Mouse (Mus musculus): Measurements from ENCODE around the gene Cstf1.
A peak's percentile ranks its signal among the peaks of the same experiment; 100 is the strongest.

The Cstf1 gene

DNA sequence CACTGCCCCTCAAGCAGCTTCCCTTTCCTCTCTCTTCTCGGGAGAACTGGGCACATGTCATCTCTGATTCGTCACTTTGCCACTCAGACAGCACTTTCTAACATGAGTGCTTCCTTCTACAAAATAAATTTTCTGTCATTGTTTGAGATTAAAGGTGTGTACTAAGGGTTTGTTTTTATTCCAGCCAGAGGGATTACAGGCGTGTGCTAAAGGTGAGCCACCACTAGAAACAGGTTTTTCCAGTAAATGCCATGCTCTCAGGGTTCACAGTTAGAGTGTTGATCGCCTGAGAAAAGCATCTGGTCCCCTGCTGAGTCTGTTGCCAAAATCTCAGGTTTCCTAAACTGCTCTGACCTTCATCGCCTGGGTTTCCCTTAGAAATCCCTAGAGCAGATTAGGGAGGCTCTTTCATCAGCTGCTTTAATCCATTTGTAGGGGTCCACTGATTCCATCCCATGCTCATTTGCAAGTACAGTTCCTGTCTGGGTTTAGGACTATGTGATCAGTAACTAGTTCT, 6.6 kb downstream of the Cstf1 start:
- DNase-seq (ENCODE audit: low read depth, low spot score): no peak

DNA sequence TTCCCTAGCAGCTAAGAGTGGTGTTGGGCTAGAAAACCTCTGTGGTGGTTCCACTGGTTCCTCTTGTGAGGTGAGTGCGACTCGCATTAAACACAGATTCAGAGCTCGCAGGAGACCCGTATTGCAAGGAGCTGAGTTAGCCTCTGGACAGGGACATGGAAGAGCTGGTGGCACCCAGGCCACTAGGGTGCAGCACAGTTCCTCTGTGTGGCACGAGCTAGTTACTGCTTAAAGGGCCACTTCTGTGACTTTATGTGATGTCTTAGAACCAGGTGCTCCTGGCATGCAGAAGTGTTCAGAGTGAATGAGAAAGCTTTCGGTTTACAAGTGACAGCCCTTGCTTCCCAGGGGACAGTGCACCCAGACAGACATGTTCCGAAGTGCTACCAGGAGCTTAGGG, 7.9 kb downstream of the Cstf1 start:
- DNase-seq (ENCODE audit: low read depth, low spot score): no peak

DNA sequence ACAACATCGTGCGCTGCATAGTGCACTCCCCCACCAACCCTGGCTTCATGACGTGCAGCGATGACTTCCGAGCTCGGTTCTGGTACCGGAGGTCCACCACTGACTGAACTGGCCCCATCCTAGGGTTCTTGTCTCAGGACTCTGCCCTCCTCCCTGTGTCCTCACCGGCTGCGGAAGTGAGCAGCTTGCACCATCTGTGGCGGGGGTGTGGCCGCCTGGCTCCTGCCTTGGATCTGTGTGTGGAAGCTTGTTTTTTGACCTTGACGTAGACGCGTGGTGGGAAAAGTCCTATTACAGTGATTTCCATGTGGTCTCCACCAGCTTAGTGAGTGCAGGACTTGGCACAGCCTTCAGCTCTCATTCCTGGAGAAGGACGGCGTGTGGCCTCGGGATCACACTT, 10.0 kb downstream of the Cstf1 start:
- no peak for DNase-seq (ENCODE audit: low read depth, low spot score)

DNA sequence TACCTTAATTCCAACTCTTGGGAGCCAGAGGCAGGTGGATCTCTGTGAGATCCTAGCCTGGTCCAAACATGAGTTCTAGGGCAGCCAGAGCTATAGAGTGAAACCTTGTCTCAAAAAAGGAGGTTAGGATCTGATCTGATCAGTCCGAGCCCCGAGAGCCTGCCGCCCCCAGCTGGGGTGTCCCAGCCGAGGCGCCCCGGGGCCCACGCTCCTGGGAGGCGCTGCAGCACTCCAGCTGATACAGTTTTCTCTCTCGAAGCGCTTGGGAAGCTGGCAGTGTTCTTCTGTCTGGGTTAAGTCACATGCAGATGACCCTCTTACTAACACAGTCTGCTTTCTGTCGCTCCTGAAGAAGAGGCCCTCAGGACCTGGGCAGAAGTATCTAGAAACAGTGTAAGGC, 10.9 kb downstream of the Cstf1 start:
- DNase-seq (ENCODE audit: low read depth, low spot score): no peak

DNA sequence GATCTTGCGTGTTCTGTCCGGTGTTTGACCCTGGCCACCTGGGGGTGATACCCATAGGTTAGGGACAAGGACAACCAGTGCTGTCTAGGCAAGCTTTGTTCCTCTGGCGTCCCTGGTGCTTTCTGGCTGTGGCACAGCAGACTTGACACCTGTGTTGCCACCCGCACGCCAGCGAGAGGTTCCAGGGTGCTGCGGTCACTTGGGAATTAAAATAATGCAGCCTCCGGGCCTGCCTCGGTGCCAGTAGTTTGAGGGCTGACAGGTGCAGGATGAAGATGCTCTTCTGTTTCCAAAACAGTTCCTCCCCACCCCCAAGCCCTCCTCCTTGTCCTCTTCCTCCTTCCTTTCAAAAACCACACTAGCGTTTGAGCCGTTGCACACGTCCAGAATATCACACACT, 11.4 kb downstream of the Cstf1 start:
- DNase-seq (ENCODE audit: low read depth, low spot score): no peak

DNA sequence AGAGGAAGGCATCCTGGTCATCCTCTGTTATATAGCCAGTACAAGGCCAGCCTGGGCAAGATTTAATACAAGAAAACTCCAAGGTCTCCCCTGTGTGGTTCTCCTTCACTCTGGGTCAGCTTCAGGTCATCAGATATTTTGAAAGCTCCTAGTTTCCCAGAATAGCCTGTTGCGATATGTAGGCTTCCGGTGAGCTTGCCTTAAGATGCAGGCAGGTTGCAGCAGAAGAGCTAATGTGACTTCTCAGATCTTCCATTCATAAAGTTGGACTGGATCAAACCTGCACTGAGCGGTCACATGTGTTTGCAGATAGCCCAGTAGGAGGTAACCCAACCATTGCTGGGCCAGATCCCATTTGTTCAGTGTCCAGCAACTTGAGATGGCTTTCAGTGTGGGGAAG, 14.2 kb downstream of the Cstf1 start:
- DNase-seq (ENCODE audit: low read depth, low spot score): no peak

DNA sequence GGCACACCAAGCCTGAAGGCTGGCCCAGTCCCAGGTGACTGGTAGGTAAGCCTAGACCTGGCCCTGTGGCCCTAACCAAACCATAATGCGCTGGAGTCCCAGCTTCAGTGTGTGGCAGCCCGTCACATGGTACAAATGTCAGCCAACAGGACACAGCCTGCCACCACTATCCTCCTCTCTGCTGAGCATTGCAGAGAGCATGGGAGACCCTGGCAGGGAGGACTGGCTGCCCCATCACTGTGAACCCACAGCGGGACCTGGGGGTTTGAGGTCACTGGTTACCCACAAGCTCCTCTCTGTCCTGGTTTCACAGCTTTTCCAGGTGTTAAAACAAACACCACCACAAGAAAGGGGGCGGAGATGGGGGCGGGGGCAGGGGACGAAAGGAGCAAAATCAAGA, 19.9 kb downstream of the Cstf1 start:
- DNase-seq (ENCODE audit: low read depth, low spot score): no peak

DNA sequence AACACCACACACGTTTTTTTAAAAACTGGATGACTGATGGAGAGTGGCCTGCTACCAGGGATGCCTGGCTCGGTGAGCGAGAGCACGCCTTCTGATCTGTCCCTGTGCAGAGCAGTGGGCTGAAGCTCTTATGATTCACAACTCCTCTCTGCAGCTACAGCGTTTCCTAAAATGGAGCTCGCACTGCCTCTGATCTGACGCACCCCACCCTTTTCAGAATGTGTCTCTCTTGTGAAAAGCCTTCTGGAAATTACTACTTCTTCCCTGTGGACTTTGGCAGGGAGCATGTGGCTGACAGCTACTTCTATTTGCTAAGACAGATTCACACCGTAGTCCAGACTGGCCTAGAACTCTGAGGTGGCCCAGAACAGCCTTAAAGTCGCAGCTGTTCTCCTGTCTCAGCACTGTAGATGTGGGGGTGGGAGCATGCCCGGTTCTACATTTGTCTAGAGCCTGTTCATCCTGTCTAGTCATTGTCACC, 21.6 kb downstream of the Cstf1 start:
- DNase-seq (ENCODE audit: low read depth, low spot score): no peak

DNA sequence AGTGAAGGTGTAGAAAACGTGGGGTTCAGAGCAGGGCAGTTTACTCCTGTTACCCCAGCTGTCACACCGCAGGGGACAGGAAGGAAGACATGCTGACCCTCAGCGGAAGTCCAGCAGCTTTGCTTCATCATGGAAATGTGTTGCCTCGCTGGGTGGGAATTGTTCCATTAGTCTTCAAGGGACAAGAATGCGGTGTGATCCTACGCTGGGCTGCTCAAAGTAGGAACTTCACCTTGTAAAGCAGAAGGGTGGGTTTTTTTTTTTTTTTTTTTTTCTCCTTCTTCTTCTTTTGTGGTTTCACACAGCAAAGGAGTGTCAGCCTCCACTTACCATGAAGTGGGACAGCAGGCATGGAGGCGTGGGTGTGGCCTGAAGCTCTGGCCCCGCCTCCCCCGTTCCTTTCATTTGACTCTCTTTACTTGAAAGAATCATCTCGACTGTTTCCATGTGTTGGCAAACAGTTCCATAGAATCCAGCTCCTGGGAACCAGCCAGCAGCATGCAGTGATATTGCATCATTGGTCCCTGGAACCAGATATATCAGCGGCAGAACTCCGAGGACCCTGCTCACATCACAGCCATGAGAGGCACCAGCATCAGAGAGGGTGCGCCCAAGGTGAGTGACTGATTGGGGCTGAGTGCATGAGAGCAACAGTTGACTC, 23.0 kb downstream of the Cstf1 start, which contains the start of gene Cass4:
TSS of gene Cass4 (plus strand) at position 404 of the 661 bp plus-strand sequence.
- no peak for DNase-seq (ENCODE audit: low read depth, low spot score)

DNA sequence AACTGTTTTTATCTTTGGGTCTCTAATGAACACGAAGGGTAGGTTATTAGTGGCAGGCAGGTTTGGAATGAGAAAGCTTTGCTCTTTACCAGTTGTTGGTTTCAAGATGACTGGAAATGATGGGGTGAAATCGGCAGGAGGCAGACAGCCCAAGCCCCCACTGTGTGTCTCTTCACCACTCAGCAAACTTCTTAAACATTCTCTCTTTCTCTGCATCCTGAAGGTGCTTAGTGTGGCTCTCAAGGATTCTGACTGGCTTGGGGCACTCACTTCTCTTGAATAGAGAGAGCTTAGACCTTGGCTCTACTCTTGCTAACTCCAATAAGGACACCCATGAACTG, 23.5 kb downstream of the Cstf1 start:
- DNase-seq (ENCODE audit: low read depth, low spot score): no peak

DNA sequence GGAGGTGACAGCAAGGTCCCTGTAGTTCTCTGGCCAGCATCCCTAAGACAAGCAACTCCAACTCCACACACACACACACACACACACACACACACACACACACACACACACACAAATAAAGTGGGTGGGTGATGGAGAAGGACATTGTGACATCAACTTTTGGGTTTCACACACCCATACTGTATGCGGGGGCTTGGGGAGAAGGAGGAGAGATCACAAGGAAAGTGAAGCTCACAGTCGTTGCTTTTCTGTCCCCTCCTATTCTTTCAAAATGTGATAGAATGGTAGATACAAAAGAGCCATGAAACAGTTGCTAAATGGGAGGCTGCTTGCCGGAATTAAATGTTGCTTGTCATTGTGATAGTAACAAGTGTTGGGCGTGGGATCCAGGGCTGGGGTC, 24.2 kb downstream of the Cstf1 start:
- no peak for DNase-seq (ENCODE audit: low read depth, low spot score)

DNA sequence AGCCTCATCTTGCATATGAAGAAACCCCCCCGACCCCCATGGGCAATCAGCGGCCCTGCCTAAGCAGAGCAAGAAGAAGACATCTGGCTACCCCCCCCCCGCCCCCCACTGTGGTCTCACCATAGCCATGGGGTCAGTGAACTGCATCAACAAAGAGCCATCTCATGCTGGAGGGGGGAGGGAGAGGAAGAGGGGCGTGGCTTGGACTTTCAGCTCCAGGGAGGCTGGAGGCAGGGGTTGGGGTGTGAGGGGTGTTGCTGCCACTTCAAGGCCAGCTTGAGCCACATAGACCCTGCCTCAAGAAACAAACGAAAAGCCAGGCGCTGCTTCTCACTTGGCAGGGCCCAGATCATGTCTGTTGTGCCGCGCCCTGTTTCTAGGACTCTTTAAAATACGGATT, 25.5 kb downstream of the Cstf1 start:
- DNase-seq (ENCODE audit: low read depth, low spot score): no peak

DNA sequence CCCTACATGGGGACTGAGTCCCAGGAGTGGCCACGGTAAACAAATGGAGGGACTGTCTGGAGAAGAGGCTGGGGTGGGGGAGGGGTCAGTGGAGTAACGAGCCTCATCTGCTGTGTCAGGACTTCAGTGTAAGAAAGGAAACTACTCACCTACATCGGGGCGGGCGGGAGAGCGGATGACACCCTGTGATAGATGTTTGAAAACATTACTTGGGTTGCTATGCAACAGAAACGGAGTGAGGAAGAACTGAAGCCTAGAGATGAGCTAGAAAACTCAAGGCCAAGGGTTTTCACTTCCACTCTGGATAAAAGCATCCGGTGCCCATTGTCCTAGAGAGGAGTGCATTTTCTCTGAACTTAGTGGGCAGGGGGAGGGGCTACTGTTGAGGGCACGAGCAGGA, 29.4 kb downstream of the Cstf1 start:
- no peak for DNase-seq (ENCODE audit: low read depth, low spot score)

DNA sequence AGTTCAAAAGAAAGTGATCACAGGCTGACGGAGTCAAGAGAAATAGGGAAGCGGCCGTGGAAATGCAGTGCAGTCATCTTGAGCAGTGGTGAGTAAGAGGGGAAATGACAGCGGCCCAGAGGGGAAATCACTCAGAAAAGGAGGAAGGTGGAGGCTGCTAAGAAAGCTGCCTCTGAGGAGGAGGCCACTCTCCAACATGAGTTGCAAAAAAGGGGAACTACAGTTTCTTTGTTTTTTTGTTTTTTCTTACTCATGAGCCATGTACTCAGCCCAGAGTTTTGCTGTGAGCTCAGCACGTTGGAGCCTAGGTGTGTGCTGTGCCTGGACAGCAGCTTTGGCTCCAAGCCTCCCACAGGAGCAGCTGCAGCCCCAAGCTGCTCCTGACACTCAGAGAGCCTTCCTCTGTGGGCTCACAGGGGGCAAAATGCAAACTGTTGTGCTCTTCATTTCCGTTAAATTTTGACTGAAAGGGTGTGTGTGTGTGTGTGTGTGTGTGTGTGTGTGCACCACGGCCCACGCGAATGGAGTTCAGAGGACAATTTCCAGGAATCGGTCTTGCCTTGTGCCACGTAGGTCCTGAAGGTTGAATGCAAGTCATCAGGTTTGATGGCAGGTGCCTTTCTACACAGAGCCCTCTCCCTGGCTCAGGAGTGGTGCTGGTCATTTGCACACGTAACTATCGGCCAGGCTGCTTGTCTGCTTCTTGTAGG, 30.8 kb downstream of the Cstf1 start:
- no peak for DNase-seq (ENCODE audit: low read depth, low spot score)

DNA sequence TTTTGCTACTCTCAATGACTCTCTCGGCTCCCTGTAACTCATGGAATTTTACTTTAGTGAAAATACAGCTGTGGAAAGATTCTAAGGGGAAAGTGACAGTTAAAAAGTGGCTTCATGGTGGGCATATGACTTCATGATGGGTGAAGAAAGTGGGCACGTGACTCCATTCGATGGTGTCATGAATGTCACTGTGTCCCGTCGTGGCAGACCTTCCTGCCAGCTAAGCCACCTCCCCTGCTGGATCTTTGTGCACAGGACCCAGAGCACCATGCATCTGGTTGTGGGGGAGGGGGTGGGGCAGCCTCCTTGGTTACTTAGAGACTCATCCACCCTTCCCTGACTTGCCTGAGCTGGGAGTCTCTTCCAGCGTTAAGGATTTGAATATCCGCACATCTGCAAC, 33.8 kb downstream of the Cstf1 start:
- no peak for DNase-seq (ENCODE audit: low read depth, low spot score)

DNA sequence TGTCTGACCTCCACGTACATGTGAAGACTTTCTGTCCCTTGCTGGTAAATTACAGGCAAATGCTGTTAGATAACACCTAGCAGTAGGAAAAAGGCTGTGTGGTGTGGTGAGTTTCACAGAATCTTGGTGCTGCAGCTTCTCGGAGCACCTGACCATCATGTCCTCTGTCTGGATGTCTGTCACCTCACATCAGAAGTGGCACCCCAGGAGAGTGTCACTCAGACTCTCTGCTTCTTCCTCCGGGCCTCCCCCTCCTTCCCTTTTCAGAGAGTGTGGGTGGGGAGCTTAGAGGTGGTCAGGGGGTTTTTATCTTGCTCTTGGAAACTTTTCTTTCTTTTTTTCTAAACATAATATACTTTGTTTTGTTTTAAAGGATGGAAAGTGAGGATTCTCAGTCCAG, 34.5 kb downstream of the Cstf1 start:
- DNase-seq (ENCODE audit: low read depth, low spot score): no peak

DNA sequence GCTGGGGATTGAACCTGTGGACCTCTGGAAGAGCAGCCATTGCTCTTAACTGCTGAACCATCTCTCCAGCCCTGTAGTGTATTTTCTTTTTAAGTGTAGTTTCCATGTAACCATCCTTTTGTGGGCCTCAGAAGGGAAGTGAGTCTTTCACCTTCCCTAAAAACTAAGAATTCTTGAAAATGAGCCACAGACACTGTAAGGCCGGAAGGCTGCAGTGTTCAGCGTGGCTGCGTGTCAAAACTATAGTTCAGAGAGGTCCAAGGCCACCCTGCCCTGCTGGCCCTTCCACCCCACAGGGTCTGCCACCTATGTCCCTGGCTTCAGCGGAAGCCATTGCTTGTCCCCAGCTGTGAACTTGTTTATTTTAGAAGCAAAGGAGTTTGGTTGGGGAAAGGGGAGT, 35.7 kb downstream of the Cstf1 start:
- DNase-seq (ENCODE audit: low read depth, low spot score): no peak

DNA sequence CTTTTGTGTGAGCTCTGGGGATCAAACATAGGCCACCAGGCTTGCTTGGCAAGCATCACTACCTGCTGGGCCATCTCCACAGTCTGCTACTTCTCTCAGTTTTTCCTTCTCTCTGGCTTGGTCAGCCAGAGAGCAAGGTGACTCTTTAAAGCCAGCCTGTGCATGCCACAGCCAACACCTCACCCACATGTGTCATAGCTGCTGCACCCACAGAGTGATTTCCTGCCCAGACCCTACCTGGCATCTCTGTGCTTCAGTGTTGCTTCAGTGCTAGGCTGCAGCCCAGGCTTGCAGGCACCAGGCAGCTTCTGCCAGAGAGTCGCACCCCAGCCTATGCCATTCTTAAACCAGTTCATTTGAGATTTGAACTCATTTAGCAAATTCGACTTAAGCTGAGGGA, 37.0 kb downstream of the Cstf1 start:
- no peak for DNase-seq (ENCODE audit: low read depth, low spot score)

DNA sequence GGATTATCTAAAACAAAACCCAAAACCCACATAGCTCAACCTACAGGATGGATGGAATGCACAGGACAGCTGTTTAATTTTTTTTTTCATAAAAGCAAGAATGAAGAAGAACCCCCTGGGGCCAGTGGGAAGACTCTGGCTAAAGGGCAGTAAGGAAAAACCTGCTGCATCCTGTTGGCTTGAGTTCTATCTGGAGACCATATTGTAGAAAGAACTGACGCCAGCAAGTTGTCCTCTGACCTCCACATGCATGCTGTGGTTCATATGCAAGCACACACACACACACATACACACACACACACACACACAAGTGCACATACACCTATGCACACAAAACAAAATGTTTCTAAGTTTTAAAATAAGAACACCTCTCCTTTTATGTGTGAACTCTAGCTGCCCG, 40.2 kb downstream of the Cstf1 start:
- no peak for DNase-seq (ENCODE audit: low read depth, low spot score)

DNA sequence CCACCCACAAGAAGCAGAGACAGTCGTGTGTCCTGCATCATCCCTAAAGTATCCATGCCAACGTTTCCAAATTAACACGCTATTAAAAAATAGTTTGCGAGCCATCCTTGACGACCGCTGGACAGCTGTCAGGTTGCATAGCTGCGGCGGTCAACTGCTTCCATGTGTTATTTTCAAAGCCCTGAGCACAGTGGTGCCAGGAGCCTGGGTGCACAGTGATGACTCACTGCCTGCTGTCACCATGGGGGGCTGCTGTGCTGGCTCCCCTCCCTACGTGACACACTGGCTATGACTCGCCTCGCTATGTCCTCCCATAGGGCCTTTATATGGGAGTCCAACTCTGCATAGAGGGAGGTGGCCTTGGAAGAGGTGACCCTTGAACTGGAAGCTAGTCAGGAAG, 40.6 kb downstream of the Cstf1 start:
- no peak for DNase-seq (ENCODE audit: low read depth, low spot score)

DNA sequence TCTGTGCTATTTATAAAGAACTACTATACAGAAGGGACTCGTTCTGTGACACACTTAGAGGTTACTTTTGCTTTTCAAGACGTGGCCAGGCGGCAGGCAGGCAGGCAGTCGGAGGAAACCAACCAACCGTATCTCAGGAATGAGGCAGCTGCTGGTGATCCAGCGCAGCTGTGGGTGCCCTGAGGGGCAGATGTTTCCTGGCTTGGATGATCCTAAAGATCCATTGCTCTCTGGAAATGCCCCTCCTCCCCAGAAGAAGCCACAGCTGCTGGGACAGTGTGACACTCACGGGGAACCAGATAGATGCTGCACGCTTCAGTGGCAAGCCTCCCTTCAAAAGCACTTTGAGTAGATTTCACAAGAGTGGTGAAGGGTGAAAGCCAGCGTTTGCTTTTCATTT, 42.0 kb downstream of the Cstf1 start:
- DNase-seq (ENCODE audit: low read depth, low spot score): peak; percentile 40

DNA sequence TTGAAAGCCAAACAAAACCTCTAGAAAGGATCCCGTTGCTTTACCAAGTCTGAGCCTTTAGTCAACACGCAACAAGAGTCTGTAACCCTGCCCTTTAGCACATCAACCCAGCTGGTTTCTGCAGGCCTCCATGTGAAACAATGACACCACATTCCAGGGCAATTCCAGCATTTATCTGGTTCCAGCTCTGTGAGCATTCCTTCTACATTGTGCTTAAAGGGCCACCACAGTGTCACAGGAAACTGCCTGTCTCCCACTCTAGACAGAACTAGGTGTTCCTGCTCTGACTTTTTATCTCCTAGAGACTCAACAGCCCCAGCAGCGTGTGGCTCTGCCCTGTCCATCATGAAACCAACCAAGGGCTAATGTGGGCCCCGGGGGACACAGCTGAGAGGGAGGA, 42.8 kb downstream of the Cstf1 start:
- DNase-seq (ENCODE audit: low read depth, low spot score): peak; percentile 20

DNA sequence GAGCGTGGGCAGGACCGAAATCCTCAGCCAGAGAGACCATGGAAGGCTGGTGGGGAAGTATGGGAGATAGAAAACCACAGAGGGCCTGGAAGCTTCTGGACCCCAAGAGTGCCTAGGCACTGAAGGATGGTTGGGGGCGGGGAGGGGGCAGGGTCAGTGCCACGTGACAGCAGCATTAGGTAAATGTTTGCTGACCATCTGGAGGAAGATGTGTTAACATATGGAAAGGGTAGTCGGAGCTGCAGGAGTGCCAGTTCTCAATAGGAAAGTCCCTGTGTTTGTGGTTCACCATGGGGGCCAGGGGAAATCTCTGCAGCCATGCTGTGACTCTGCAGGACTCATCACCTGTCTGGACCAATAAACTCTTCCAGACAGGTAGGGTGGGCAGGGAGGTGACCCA, 43.4 kb downstream of the Cstf1 start:
- no peak for DNase-seq (ENCODE audit: low read depth, low spot score)

Data from forelimb bud, embryonic 11.5 days (tissue).